Mouse (Mus musculus) layer of hippocampus, adult 2 months (tissue): Measurements from ENCODE around the gene Abl1. TPM values are rescaled to one million over a fixed set of nuclear protein-coding genes. Genes with fewer than 3 reads are reported as not detected.

ENCODE experiments used
- DNase-seq, 2 experiments: peaks; one replicate each; pipeline ENCODE4 v3.0.0; 2022; ENCODE audit warnings: low spot score in 2 of 2
- H3K27ac ChIP-seq: fragments of 200-600 bp; 2 replicates; pipeline ENCODE4 v1.8.1; 2022
- H3K4me3 ChIP-seq: fragments of 200-600 bp; 2 replicates; pipeline ENCODE4 v1.8.1; 2022; ENCODE audit warnings: mild to moderate bottlenecking
- CTCF ChIP-seq: fragments of 200-600 bp; conservative IDR thresholded peaks from 2 replicates; pipeline ENCODE4 v1.8.1; 2022; ENCODE audit warnings: antibody characterized with exemption, mild to moderate bottlenecking, moderate library complexity
- total RNA-seq, 2 experiments: library from RNA; stranded (reverse); gene quantifications; 2 replicates each; pipeline ENCODE4 v1.2.3; 2021

Gene Abl1
- total RNA-seq, 2 experiments from 2014 or later = 44.1 to 44.7 TPM

- no peak for DNase-seq
- H3K27ac ChIP-seq = no peak overlapping the region
- no peak for TF ChIP-seq CTCF
- H3K4me3 ChIP-seq = no peak overlapping the region
Observed at GRCm38 (mm10) chr2:31828311-31828825, 140.2 kb downstream of the Abl1 start.

- no peak for TF ChIP-seq CTCF
- Histone ChIP-seq H3K27ac (no peak overlapping the region), H3K4me3 (no peak overlapping the region)
- DNase-seq = no peak
Observed at GRCm38 (mm10) chr2:31836091-31836490, 147.9 kb downstream of the Abl1 start.

GRCm38 (mm10) chr2:31836985-31837384, 148.8 kb downstream of the Abl1 start:
- TF ChIP-seq CTCF = no peak
- Histone ChIP-seq H3K27ac (no peak overlapping the region), H3K4me3 (no peak overlapping the region)
- no peak for DNase-seq

GRCm38 (mm10) chr2:31838868-31839267, 150.7 kb downstream of the Abl1 start:
- TF ChIP-seq CTCF = no peak
- no peak overlapping the region for H3K27ac ChIP-seq
- DNase-seq = no peak
- no peak overlapping the region for H3K4me3 ChIP-seq

- Histone ChIP-seq H3K4me3 (peak overlapping the region; percentile 69), H3K27ac (peak overlapping the region; percentile 82; the same call in 1 of the 2 replicates)
- no peak for TF ChIP-seq CTCF
- DNase-seq = no peak
Observed at GRCm38 (mm10) chr2:31844729-31845136, 156.6 kb downstream of the Abl1 start.

GRCm38 (mm10) chr2:31845512-31845895, 157.3 kb downstream of the Abl1 start:
- DNase-seq = no peak
- TF ChIP-seq CTCF = no peak
- Histone ChIP-seq H3K4me3 (peak overlapping the region; percentile 69), H3K27ac (peak overlapping the region; percentile 82)

- peak in 1 of 2 experiments; percentile 46 for DNase-seq
- no peak for TF ChIP-seq CTCF
- H3K27ac ChIP-seq = peak within 1 kb of the TSS; percentile 82
- H3K4me3 ChIP-seq = peak within 1 kb of the TSS; percentile 69
Observed at GRCm38 (mm10) chr2:31845896-31846691, 157.9 kb downstream of the Abl1 start, which contains the start of gene Fibcd1. Gene Fibcd1 (minus strand): TSS chr2:31846005.

GRCm38 (mm10) chr2:31846692-31847660, 158.8 kb downstream of the Abl1 start:
- H3K4me3 ChIP-seq = peak overlapping the region; percentile 69

GRCm38 (mm10) chr2:31847908-31848307, 159.7 kb downstream of the Abl1 start:
- TF ChIP-seq CTCF = peak; percentile 75
- no peak for DNase-seq
- Histone ChIP-seq H3K27ac (no peak overlapping the region), H3K4me3 (no peak overlapping the region)

More at GRCm38 (mm10) chr2:31846692-31847660, 158.8 kb downstream of the Abl1 start:
- TF ChIP-seq CTCF = no peak
- H3K27ac ChIP-seq = peak overlapping the region; percentile 82; the same call in 1 of the 2 replicates
- DNase-seq = no peak

GRCm38 (mm10) chr2:31850141-31850540, 162.0 kb downstream of the Abl1 start:
- TF ChIP-seq CTCF = no peak
- DNase-seq = no peak
- Histone ChIP-seq H3K4me3 (no peak overlapping the region), H3K27ac (no peak overlapping the region)

Other genes with a start within 250 kb of the Abl1 start
- gene Ass1, start 218.2 kb upstream of the Abl1 start, total RNA-seq = 10 to 100 TPM; 27.5 to 27.7 TPM
- 10 to 100 TPM; 41.3 to 42.1 TPM for gene Fubp3, start 115.7 kb upstream of the Abl1 start, total RNA-seq
- under 1 TPM in 1 of 2 experiments, not detected in 1; 0.15 TPM for gene Prdm12, start 48.3 kb upstream of the Abl1 start, total RNA-seq
- 10 to 100 TPM; 23.2 to 25.2 TPM for gene Exosc2, start 17.7 kb upstream of the Abl1 start, total RNA-seq
- gene Qrfp, start 122.2 kb downstream of the Abl1 start, total RNA-seq = not detected
- 100 to 1,000 TPM; 108 to 110 TPM for gene Fibcd1, start 157.6 kb downstream of the Abl1 start, total RNA-seq
- gene Lamc3, start 198.9 kb downstream of the Abl1 start, total RNA-seq = 1 to 10 TPM; 6.3 to 7.8 TPM